Mouse (Mus musculus) liver, embryonic 12.5 days (tissue): ENCODE data around the gene Cacnb4. TPM values are rescaled to one million over a fixed set of nuclear protein-coding genes. Genes with fewer than 3 reads are reported as not detected.

Experiments used
- ATAC-seq: fragments of 200-750 bp; cut with Nextera tagmentation; 2 replicates; pipeline ENCODE4 v1.8.0; 2017; ENCODE audit warnings: moderate number of reproducible peaks, mild to moderate bottlenecking, moderate library complexity
- H3K27ac ChIP-seq: fragments of 300-500 bp; sonication (generic); 2 replicates; pipeline ENCODE4 v1.5.1; 2016; ENCODE audit warnings: mild to moderate bottlenecking
- H3K27me3 ChIP-seq: fragments of 300-500 bp; sonication (generic); replicated peaks from 2 replicates; pipeline ENCODE4 v1.6.1; 2016; ENCODE audit warnings: mild to moderate bottlenecking, moderate library complexity
- H3K36me3 ChIP-seq: fragments of 300-500 bp; sonication (generic); 2 replicates; pipeline ENCODE4 v1.6.1; 2016; ENCODE audit warnings: mild to moderate bottlenecking, moderate library complexity
- H3K4me1 ChIP-seq: fragments of 300-500 bp; sonication (generic); 2 replicates; pipeline ENCODE4 v1.6.1; 2016
- H3K4me2 ChIP-seq: fragments of 300-500 bp; sonication (generic); 2 replicates; pipeline ENCODE4 v1.6.1; 2016; ENCODE audit warnings: mild to moderate bottlenecking, moderate library complexity
- H3K4me3 ChIP-seq: fragments of 300-500 bp; sonication (generic); 2 replicates; pipeline ENCODE4 v1.5.1; 2016; ENCODE audit warnings: mild to moderate bottlenecking, moderate library complexity
- H3K9ac ChIP-seq: fragments of 300-500 bp; sonication (generic); 2 replicates; pipeline ENCODE4 v1.6.1; 2016; ENCODE audit warnings: mild to moderate bottlenecking, moderate library complexity
- H3K9me3 ChIP-seq: fragments of 300-500 bp; sonication (generic); replicated peaks from 2 replicates; pipeline ENCODE4 v1.6.1; 2016; ENCODE audit warnings: mild to moderate bottlenecking, moderate library complexity
- WGBS: fragments of 180-500 bp; shearing (Covaris S2); methylation state at CpG from one replicate; pipeline ENCODE4 v1.1.7; 2016; ENCODE audit not compliant: insufficient replicate concordance; 5-methylcytosine and 5-hydroxymethylcytosine counted together
- polyA plus RNA-seq: library from polyadenylated mRNA; unstranded; fragments of >200 nt; fragmentation: Nextera tagmentation; extraction: Ambion mirVana; gene quantifications from 2 replicates; pipeline ENCODE4 v1.2.1, GENCODE M21; 2016

Gene Cacnb4
- polyA plus RNA-seq: 0.31 and 0.47 TPM in 2 replicates

- H3K4me1 ChIP-seq: peaks cover 9% of the 10 kb centered on the region
- no peaks in the 10 kb centered on the region for H3K36me3 ChIP-seq
- H3K9me3 ChIP-seq: no peaks in the 10 kb centered on the region
- H3K27me3 ChIP-seq: peaks cover 67% of the 10 kb centered on the region
- H3K9ac ChIP-seq: peak within 1 kb of the TSS; percentile 46
- peak within 1 kb of the TSS; percentile 56 for H3K4me3 ChIP-seq
- peak within 1 kb of the TSS; percentile 73 for H3K4me2 ChIP-seq
- ATAC-seq: peak; percentile 57
- 3% methylated on average over 42 of the region's 77 CpGs for WGBS
- no peak within 1 kb of the TSS for H3K27ac ChIP-seq
Observed at GRCm38 (mm10) chr2:52676023-52676912, at the start of gene Cacnb4. TSS of gene Cacnb4 (minus strand) at chr2:52676831.

GRCm38 (mm10) chr2:52720231-52721025, 43.8 kb upstream of the Cacnb4 start:
- no peak overlapping the region for H3K4me2 ChIP-seq
- no peak overlapping the region for H3K4me3 ChIP-seq
- no peak overlapping the region for H3K9ac ChIP-seq
- H3K9me3 ChIP-seq: no peaks in the 10 kb centered on the region
- 77% methylated on average over 13 of the region's 13 CpGs for WGBS
- no peak overlapping the region for H3K27ac ChIP-seq
- H3K27me3 ChIP-seq: no peaks in the 10 kb centered on the region
- peaks cover 2% of the 10 kb centered on the region; the same call in 1 of the 2 replicates for H3K36me3 ChIP-seq
- H3K4me1 ChIP-seq: no peaks in the 10 kb centered on the region
- ATAC-seq: no peak

- Histone ChIP-seq H3K4me1 (no peaks in the 10 kb centered on the region), H3K9me3 (no peaks in the 10 kb centered on the region), H3K4me2 (no peak overlapping the region)
Observed at GRCm38 (mm10) chr2:52717076-52717475, 40.4 kb upstream of the Cacnb4 start.

GRCm38 (mm10) chr2:52715538-52715937, 38.9 kb upstream of the Cacnb4 start:
- WGBS: 78% methylated on average over 6 of the region's 6 CpGs
- ATAC-seq: no peak

More at GRCm38 (mm10) chr2:52717076-52717475, 40.4 kb upstream of the Cacnb4 start:
- Histone ChIP-seq H3K9ac (no peak overlapping the region), H3K27ac (no peak overlapping the region), H3K36me3 (peaks cover 23% of the 10 kb centered on the region), H3K4me3 (no peak overlapping the region), H3K27me3 (no peaks in the 10 kb centered on the region)
- ATAC-seq: no peak
- 83% methylated on average over 5 of the region's 5 CpGs for WGBS

GRCm38 (mm10) chr2:52714111-52714510, 37.5 kb upstream of the Cacnb4 start:
- H3K27me3 ChIP-seq: no peaks in the 10 kb centered on the region
- WGBS: 83% methylated on average over 4 of the region's 4 CpGs
- no peak for ATAC-seq

More at GRCm38 (mm10) chr2:52715538-52715937, 38.9 kb upstream of the Cacnb4 start:
- Histone ChIP-seq H3K4me1 (no peaks in the 10 kb centered on the region), H3K4me2 (no peak overlapping the region), H3K9me3 (no peaks in the 10 kb centered on the region), H3K27me3 (no peaks in the 10 kb centered on the region), H3K36me3 (peaks cover 24% of the 10 kb centered on the region), H3K4me3 (no peak overlapping the region), H3K9ac (no peak overlapping the region), H3K27ac (no peak overlapping the region)

GRCm38 (mm10) chr2:52710804-52711203, 34.2 kb upstream of the Cacnb4 start:
- no peak overlapping the region for H3K9ac ChIP-seq
- ATAC-seq: no peak

More at GRCm38 (mm10) chr2:52714111-52714510, 37.5 kb upstream of the Cacnb4 start:
- Histone ChIP-seq H3K36me3 (peaks cover 36% of the 10 kb centered on the region), H3K4me1 (no peaks in the 10 kb centered on the region), H3K9ac (no peak overlapping the region), H3K4me2 (no peak overlapping the region), H3K4me3 (no peak overlapping the region), H3K9me3 (no peaks in the 10 kb centered on the region), H3K27ac (no peak overlapping the region)

GRCm38 (mm10) chr2:52709417-52709816, 32.8 kb upstream of the Cacnb4 start:
- H3K27ac ChIP-seq: no peak overlapping the region
- WGBS: 76% methylated on average over 5 of the region's 5 CpGs
- peaks cover 49% of the 10 kb centered on the region for H3K36me3 ChIP-seq
- no peak overlapping the region for H3K9ac ChIP-seq
- no peaks in the 10 kb centered on the region for H3K9me3 ChIP-seq
- no peak overlapping the region for H3K4me3 ChIP-seq
- no peaks in the 10 kb centered on the region for H3K27me3 ChIP-seq
- no peak for ATAC-seq
- H3K4me1 ChIP-seq: no peaks in the 10 kb centered on the region
- H3K4me2 ChIP-seq: no peak overlapping the region

More at GRCm38 (mm10) chr2:52710804-52711203, 34.2 kb upstream of the Cacnb4 start:
- no peak overlapping the region for H3K27ac ChIP-seq
- H3K9me3 ChIP-seq: no peaks in the 10 kb centered on the region
- H3K4me3 ChIP-seq: no peak overlapping the region
- no peaks in the 10 kb centered on the region for H3K4me1 ChIP-seq
- WGBS: 87% methylated on average over 2 of the region's 2 CpGs
- peaks cover 48% of the 10 kb centered on the region for H3K36me3 ChIP-seq
- H3K27me3 ChIP-seq: no peaks in the 10 kb centered on the region
- H3K4me2 ChIP-seq: no peak overlapping the region

GRCm38 (mm10) chr2:52701368-52702036, 24.9 kb upstream of the Cacnb4 start:
- H3K4me2 ChIP-seq: no peak overlapping the region
- H3K4me3 ChIP-seq: no peak overlapping the region
- no peak overlapping the region for H3K27ac ChIP-seq
- no peaks in the 10 kb centered on the region for H3K9me3 ChIP-seq
- no peaks in the 10 kb centered on the region for H3K4me1 ChIP-seq
- no peaks in the 10 kb centered on the region for H3K27me3 ChIP-seq
- WGBS: 80% methylated on average over 11 of the region's 11 CpGs
- peaks cover 33% of the 10 kb centered on the region for H3K36me3 ChIP-seq
- ATAC-seq: no peak
- no peak overlapping the region for H3K9ac ChIP-seq

- H3K4me1 ChIP-seq: no peaks in the 10 kb centered on the region
- no peak overlapping the region for H3K9ac ChIP-seq
- H3K4me3 ChIP-seq: no peak overlapping the region
- no peak overlapping the region for H3K4me2 ChIP-seq
- no peaks in the 10 kb centered on the region for H3K27me3 ChIP-seq
- ATAC-seq: no peak
- H3K9me3 ChIP-seq: no peaks in the 10 kb centered on the region
- H3K27ac ChIP-seq: no peak overlapping the region
- WGBS: 82% methylated on average over 5 of the region's 5 CpGs
- H3K36me3 ChIP-seq: peaks cover 22% of the 10 kb centered on the region
Observed at GRCm38 (mm10) chr2:52700352-52700751, 23.7 kb upstream of the Cacnb4 start.

- Histone ChIP-seq H3K9ac (no peak overlapping the region), H3K4me3 (no peak overlapping the region), H3K4me1 (no peaks in the 10 kb centered on the region), H3K36me3 (peaks cover 15% of the 10 kb centered on the region), H3K4me2 (no peak overlapping the region), H3K27me3 (no peaks in the 10 kb centered on the region), H3K27ac (no peak overlapping the region), H3K9me3 (no peaks in the 10 kb centered on the region)
- whole genome bisulfite sequencing: 78% methylated on average over 6 of the region's 6 CpGs
- no peak for ATAC-seq
Observed at GRCm38 (mm10) chr2:52694604-52695003, 18.0 kb upstream of the Cacnb4 start.

- peaks cover 11% of the 10 kb centered on the region for H3K36me3 ChIP-seq
- H3K4me1 ChIP-seq: no peaks in the 10 kb centered on the region
- no peaks in the 10 kb centered on the region for H3K27me3 ChIP-seq
- H3K9ac ChIP-seq: no peak overlapping the region
- no peak overlapping the region for H3K4me3 ChIP-seq
- 69% methylated on average over 4 of the region's 4 CpGs for WGBS
- no peak overlapping the region for H3K27ac ChIP-seq
- H3K4me2 ChIP-seq: no peak overlapping the region
- ATAC-seq: no peak
- H3K9me3 ChIP-seq: no peaks in the 10 kb centered on the region
Observed at GRCm38 (mm10) chr2:52691745-52692144, 15.1 kb upstream of the Cacnb4 start.
